Mouse (Mus musculus) cerebellum, adult 11-12 months (tissue): ENCODE results near the gene Klhl29.

Source experiments
- DNase-seq: peaks from one replicate; pipeline ENCODE4 v3.0.0; 2022

The Klhl29 gene

GRCm38 (mm10) chr12:5215836-5216747 lies 159.4 kb downstream of the Klhl29 start:
- DNase-seq = no peak

- DNase-seq = no peak
Observed at GRCm38 (mm10) chr12:5214266-5214665, 161.2 kb downstream of the Klhl29 start.

GRCm38 (mm10) chr12:5213339-5214104 lies 162.0 kb downstream of the Klhl29 start:
- DNase-seq = peak; percentile 32

DNA sequence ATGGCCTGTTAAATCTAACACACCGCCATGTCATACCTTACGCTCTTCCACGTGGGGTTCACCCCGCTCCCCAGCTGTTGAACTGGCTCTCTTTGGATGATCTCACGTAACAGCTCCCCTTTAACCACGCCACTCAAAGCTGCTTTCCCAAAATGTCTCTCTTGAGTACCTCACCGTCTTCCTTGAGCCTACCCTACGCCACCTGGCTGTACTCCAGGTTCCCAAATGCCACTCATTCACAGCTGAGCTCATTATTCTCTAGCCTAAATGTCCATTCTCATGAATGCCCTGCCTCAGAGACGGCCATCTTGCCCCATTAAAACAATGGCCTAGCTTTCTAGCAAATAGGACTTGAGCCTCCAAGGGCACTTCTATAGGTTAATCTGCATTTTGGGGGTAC lies 163.6 kb downstream of the Klhl29 start:
- DNase-seq = no peak

DNA sequence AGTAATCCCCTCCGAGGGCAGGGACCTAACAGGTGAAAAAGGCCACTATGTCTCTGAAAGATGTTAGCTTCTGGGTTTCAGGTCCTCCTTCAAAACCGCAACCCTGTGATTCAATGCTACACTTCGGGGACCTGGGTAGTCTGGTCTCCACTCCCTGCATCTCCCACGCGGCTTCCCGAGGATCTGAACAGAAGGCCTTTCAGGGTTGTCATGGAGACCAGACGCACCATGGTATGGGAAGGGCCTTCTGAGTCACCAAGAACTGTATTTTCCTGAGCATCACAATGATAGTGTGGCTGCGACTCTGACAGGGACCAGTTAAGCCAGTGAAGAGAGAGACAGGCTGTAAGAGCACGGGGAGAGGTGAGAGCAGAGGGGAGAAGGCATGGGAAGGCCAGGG lies 164.7 kb downstream of the Klhl29 start:
- DNase-seq = no peak

- DNase-seq = no peak
Observed at GRCm38 (mm10) chr12:5207941-5208905, 167.3 kb downstream of the Klhl29 start.

DNA sequence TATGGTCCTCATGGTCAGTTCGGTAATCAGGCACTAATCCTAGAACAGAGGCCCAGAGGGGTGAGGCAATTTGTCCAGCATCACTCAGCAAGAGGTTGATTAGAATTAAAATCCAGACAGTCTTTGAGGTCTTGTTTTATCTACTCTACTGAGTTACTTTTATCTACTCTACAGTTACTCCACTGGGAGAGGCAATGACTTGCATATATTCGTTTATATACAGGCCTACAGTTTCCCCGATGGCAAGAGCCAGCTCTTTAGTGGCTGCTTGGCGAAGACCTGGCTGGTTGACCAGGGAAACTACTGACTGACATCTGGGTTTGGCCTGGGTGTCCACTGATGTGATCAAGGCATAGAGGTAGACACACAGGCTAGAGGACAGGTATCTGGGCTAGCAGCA lies 168.3 kb downstream of the Klhl29 start:
- DNase-seq = no peak

DNA sequence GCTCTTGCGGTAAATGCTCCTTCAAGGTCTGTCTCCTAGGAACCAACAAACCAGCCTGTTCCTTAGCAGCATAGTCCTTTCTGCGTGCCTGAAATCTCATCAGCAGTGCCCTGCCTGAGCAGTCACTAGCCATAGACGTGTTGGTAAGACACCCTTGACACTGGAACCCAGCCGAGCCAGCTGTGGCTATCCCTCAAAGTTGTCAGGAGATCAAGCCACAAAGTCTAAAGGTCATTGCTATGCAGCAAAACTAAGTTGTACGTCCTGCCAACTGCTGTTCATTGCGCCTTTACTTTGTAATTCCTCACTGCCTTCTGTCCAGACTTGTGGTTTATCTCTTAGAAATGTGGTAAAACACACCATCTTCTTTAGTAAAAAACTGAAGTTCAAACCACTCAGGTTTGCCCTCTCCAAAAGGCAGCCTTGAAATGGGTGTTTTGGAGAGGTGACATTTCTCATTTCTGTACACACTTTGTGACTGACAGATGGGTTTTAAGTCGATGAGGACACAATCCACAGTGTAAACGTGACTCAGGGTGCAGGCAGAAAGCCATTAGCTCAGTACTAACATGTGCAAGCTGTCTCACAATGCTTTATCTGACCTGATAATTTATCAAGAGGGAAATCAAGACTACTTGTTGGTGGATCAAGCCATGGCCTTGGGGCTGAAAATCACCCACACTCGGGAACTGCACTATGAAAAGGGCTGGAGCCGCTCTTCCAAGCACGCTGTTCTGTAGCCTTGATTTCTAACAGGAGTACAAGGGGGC lies 171.2 kb downstream of the Klhl29 start:
- DNase-seq = no peak

GRCm38 (mm10) chr12:5203385-5203784 lies 172.1 kb downstream of the Klhl29 start:
- no peak for DNase-seq

DNA sequence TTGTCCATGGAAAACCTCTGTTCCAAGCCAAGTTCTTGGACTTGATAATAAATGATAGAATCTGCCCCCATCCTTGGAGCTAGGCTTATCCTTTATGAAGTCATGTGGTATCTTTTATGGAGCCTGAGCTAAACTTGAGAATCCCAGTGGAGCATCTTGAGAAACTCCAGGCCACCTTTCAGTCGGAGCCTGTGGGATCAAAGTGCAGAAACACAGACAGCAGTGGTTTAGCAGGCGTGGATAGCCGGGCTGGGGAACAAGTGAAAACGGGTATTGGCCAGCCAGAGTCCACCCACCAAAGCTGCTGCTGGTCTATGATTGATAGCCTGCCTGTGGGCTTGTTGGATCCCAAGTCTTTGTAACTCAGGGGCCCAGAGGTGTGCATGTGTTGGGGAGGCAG lies 177.2 kb downstream of the Klhl29 start:
- no peak for DNase-seq

DNA sequence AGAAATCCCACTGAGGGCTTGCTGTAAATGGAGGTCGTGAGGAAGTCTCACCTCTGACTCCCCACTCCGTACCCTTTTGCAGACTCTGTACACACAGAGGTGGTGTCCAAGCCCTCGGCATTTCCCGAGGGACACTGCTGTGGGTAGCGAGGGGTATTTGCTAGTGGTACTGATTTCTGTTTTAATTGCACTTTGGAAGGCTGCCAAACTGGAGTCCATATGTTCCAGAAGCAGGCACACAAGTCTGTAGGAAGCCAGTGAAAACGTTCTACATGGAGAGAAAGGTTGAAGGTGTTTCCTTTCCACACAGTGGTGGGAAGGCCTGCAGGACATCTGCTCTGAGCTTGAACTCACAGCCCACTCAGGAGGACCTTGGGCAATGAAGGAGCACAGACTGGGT lies 181.3 kb downstream of the Klhl29 start:
- DNase-seq = no peak

GRCm38 (mm10) chr12:5192380-5192718 lies 183.1 kb downstream of the Klhl29 start:
- DNase-seq = no peak

GRCm38 (mm10) chr12:5191628-5192379 lies 183.7 kb downstream of the Klhl29 start:
- peak; percentile 43 for DNase-seq

DNA sequence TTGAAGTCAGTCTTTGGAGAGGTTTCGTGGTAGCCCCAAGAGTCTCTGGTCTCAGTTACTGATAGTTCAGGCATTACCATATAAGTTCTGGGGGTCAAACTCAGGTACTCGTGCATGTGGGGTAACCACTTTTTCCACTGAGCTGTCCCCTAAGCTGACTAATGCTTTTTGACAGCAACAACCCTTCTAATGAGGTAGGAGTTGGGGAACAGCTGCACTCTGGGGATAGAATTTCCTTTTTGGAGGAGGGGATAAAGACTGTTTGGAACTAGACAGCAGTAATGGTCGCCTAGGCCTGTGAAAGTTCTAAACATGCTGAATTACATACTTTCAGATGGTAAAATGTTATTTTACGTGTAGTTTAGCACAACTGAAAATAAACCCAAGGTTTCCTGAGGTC lies 184.3 kb downstream of the Klhl29 start:
- no peak for DNase-seq

GRCm38 (mm10) chr12:5189446-5190150 lies 185.9 kb downstream of the Klhl29 start:
- DNase-seq = no peak

DNA sequence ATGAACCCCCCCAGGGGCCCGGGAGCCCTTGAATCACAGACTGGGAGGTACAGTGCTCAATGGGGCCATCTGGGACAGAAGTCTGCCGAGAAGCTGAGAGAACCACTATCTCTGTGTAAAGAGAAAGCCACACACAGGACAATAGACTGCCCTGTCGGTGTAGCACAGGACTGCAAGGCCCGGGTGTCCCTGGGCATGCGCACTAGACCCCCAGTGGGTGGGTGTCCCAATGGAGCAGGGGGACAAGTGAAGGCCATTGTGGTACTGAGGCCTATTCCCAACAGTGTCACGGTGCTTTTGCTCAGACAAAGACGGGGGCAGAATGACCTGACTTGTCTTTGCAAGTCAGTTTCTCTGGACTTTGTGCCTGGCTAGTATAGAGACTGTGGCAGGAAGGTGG lies 186.6 kb downstream of the Klhl29 start:
- DNase-seq = no peak

DNA sequence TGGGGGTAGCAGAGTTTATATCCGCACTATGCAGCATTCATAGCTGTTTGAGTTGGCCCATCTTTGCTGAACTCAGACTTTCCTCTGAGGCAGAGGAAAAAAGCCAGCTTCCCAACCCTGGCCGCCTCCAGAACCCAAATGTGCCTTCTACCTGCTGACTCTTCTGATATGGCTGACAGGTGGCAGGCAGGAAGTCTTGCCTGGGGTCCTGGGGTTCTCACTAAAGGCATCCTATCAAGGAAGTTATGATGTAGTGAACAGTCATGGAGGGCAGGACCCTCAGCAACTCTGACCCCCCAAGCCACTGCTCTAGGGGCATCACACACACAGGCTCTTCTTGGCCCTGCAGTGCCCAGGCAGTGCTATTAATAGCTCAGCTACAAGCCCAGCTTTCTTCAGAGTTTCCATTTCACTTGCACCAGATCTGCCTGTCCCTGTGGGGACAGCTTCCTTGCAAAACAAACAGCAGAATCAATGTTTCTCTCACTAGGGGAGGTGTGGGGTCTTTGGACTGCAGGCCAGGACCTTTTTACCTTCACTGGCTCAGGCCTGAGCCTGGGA lies 187.6 kb downstream of the Klhl29 start:
- no peak for DNase-seq

DNA sequence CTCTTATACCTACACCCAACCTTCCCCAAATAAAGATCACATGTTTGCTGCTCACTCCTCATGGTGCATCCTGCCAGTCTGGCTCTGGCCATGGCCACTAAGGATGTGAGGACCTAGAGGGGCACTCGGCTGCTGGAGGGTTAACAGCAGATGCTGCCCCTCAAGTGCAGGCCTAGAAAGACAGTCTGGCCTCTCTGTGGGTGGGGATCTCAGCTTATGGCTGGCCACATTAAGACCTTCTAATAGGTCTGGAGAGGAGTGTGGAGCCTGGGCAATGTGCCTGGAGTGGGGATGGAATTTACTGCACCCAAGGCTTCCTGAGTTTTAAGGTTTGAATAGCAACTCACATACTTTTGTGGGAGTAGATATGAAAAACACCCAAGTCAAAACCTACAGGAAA lies 188.8 kb downstream of the Klhl29 start:
- DNase-seq = peak; percentile 87

- no peak for DNase-seq
Observed at GRCm38 (mm10) chr12:5185603-5186002, 189.9 kb downstream of the Klhl29 start.

GRCm38 (mm10) chr12:5182586-5182985 lies 192.9 kb downstream of the Klhl29 start:
- no peak for DNase-seq
